Mouse (Mus musculus) heart, adult 8-10 months (tissue): Measurements from ENCODE around the gene Ndufaf3. TPM values are rescaled to one million over a fixed set of nuclear protein-coding genes. Genes with fewer than 3 reads are reported as not detected.

Source experiments
- DNase-seq: peaks from one replicate; pipeline ENCODE4 v3.0.0; 2022; ENCODE audit warnings: low spot score
- total RNA-seq, 4 experiments: library from RNA; stranded (reverse); gene quantifications; 2 replicates each; pipeline ENCODE4 v1.2.4; 2022

Ndufaf3 gene
- total RNA-seq, 4 experiments from 2014 or later = 78.5 to 86.3 (median 81.1) TPM

GRCm38 (mm10) chr9:108573774-108574690, 6.8 kb upstream of the Ndufaf3 start:
- no peak for DNase-seq

GRCm38 (mm10) chr9:108572321-108572720, 5.1 kb upstream of the Ndufaf3 start:
- DNase-seq = no peak

GRCm38 (mm10) chr9:108571401-108571973, 4.3 kb upstream of the Ndufaf3 start:
- no peak for DNase-seq

GRCm38 (mm10) chr9:108570207-108570896, 3.1 kb upstream of the Ndufaf3 start:
- DNase-seq = peak; percentile 58

- peak; percentile 88 for DNase-seq
These were observed 2.4 kb upstream of the Ndufaf3 start, which contains the start of gene Dalrd3 for GRCm38 (mm10) chr9:108569381-108570206. Dalrd3 (plus strand) TSS chr9:108569886.

GRCm38 (mm10) chr9:108568511-108568921, 1.3 kb upstream of the Ndufaf3 start:
- no peak for DNase-seq

GRCm38 (mm10) chr9:108567931-108568419, 741 bp upstream of the Ndufaf3 start:
- peak; percentile 53 for DNase-seq

GRCm38 (mm10) chr9:108565881-108566814, 1.1 kb downstream of the Ndufaf3 start:
- DNase-seq = no peak

- DNase-seq = no peak
These were observed 3.1 kb downstream of the Ndufaf3 start for GRCm38 (mm10) chr9:108564131-108564530.

GRCm38 (mm10) chr9:108563671-108564070, 3.6 kb downstream of the Ndufaf3 start:
- no peak for DNase-seq

- DNase-seq = peak; percentile 95
These were observed 6.9 kb downstream of the Ndufaf3 start, which contains the start of gene Impdh2 for GRCm38 (mm10) chr9:108560227-108560841. Impdh2 (plus strand) TSS chr9:108560286.

GRCm38 (mm10) chr9:108559169-108559568, 8.1 kb downstream of the Ndufaf3 start:
- no peak for DNase-seq

GRCm38 (mm10) chr9:108546875-108547274, 20.4 kb downstream of the Ndufaf3 start:
- DNase-seq = no peak

- DNase-seq = no peak
These were observed 21.2 kb downstream of the Ndufaf3 start for GRCm38 (mm10) chr9:108545986-108546385.

- no peak for DNase-seq
These were observed 26.4 kb downstream of the Ndufaf3 start for GRCm38 (mm10) chr9:108540846-108541245.

- DNase-seq = no peak
These were observed 35.7 kb downstream of the Ndufaf3 start for GRCm38 (mm10) chr9:108531496-108531895.

GRCm38 (mm10) chr9:108530954-108531353, 36.3 kb downstream of the Ndufaf3 start:
- no peak for DNase-seq

- DNase-seq = no peak
These were observed 41.8 kb downstream of the Ndufaf3 start for GRCm38 (mm10) chr9:108525400-108525799.

GRCm38 (mm10) chr9:108523341-108523740, 43.9 kb downstream of the Ndufaf3 start:
- DNase-seq = no peak
